15 mouse cellular contexts compared by ENCODE assay signal in the genomic region with DNA sequence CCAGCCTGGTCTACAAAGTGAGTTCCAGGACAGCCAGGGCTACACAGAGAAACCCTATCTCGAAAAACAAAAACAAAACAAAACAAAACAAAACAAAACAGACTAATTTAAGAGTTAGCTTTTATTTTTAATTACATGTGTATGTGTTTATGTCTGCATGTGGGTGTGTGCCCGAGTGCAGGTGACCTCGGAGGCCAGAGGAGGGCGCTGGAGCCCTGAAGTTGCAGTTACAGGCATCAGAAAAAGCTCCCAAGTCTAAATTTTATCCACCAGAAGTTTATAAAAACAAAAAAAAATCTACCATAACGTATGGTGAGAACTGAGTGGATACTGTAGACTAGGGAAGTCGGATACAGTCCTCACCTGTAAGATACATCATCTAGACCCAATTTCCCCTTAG. TPM values are rescaled to one million over a fixed set of nuclear protein-coding genes. Genes with fewer than 3 reads are reported as not detected.
DNase-seq lines count a peak whose midpoint lies in the region; TF ChIP-seq lines count a peak whose summit lies in the region.
"Had no signal": no experiment of that assay in that cellular context is flagged by ENCODE, and none has a peak within 500 bp of the region (broad histone marks: within the 10 kb centered on the region; RNA-seq: fewer than 3 reads in every experiment).

No protein-coding gene starts in this region.

- H3K4me3 ChIP-seq in layer of hippocampus, adult 2 months = no peak overlapping the region
- H3K4me3 ChIP-seq in bone marrow, adult 2 months (replicated peaks; ENCODE audit: control insufficient read depth, low read depth, low read length) = no peak overlapping the region
- H3K4me3 ChIP-seq: embryonic facial prominence, embryonic 12.5 days; midbrain, embryonic 15.5 days had no signal

- H3K4me1 ChIP-seq in bone marrow, adult 2 months (ENCODE audit: control insufficient read depth, insufficient read depth, low read length) = peaks cover 1% of the 10 kb centered on the region; the same call in 1 of the 2 replicates
- H3K4me1 ChIP-seq: embryonic facial prominence, embryonic 12.5 days; midbrain, embryonic 15.5 days had no signal

- WGBS in bone marrow, adult 2 months = 77% methylated on average over 6 of the region's 6 CpGs

- no peak for TF ChIP-seq POLR2A in bone marrow, adult 2 months (IDR thresholded peaks at IDR 0.05; ENCODE audit: borderline replicate concordance, control insufficient read depth, low read depth, low read length)

- H3K27ac ChIP-seq in layer of hippocampus, adult 2 months = no peak overlapping the region
- H3K27ac ChIP-seq in bone marrow, adult 2 months (ENCODE audit: control insufficient read depth, insufficient read depth, low read depth, low read length, poor library complexity) = no peak overlapping the region
- H3K27ac ChIP-seq: embryonic facial prominence, embryonic 12.5 days; midbrain, embryonic 15.5 days had no signal

- TF ChIP-seq CTCF in layer of hippocampus, adult 2 months (conservative IDR thresholded peaks at IDR 0.05) = peak; percentile 61
- peak; percentile 51; the same call in 1 of the 2 replicates for TF ChIP-seq CTCF in bone marrow, adult 2 months (IDR thresholded peaks at IDR 0.05; ENCODE audit: control insufficient read depth, insufficient read depth, low read length)

- peak; percentile 43 for DNase-seq in adrenal gland, postnatal 14 days
- DNase-seq in adrenal gland, postnatal 10 days = no peak
- DNase-seq in layer of hippocampus, adult 2 months (ENCODE audit: low spot score in 2 of 2) = no peak
- no peak for DNase-seq in layer of hippocampus, postnatal 25 days (ENCODE audit: extremely low spot score in 1 of 2, low spot score in 1 of 2)
- peak; percentile 51 for DNase-seq in 416B (ENCODE audit: low read depth)
- DNase-seq in right cerebral cortex, postnatal 25 days = no peak
- no peak for DNase-seq in embryo, embryonic 10.5 days (ENCODE audit: low spot score)
- DNase-seq: cerebellum, adult 9-10 months; gastrocnemius, postnatal 36 days; heart, postnatal 36 days; kidney, adult 11 months; thymus, adult 2 months had no signal

RNA-seq across cellular contexts. Expression of a gene that starts 24.6 kb away (rescaled TPM):
- total RNA-seq in adrenal gland, postnatal 14 days (2021) = 4.3 and 8.1 TPM in 2 replicates
- total RNA-seq in adrenal gland, postnatal 10 days (2021) = 10 to 100 TPM; 24.4 to 98.7 TPM
- total RNA-seq in layer of hippocampus, adult 2 months (2021) = 1 to 10 TPM; 2.2 to 2.8 TPM
- 1 to 10 TPM; 1.9 to 3.3 TPM for total RNA-seq in layer of hippocampus, postnatal 25 days (2021)
- 88.3 and 111 TPM in 2 replicates for polyA plus RNA-seq in bone marrow, adult 2 months (2011; ENCODE audit: insufficient read depth, insufficient read length, low replicate concordance, missing spikeins)

RNA-seq across cellular contexts. Expression of a gene that starts 24.9 kb away (rescaled TPM):
- total RNA-seq in adrenal gland, postnatal 14 days (2021) = 311 and 324 TPM in 2 replicates
- 100 to 1,000 TPM; 324 to 354 TPM for total RNA-seq in adrenal gland, postnatal 10 days (2021)
- total RNA-seq in layer of hippocampus, adult 2 months (2021) = 10 to 100 TPM; 38.9 to 41.1 TPM
- total RNA-seq in layer of hippocampus, postnatal 25 days (2021) = 10 to 100 TPM; 36.2 to 42.4 TPM
- polyA plus RNA-seq in bone marrow, adult 2 months (2011; ENCODE audit: insufficient read depth, insufficient read length, low replicate concordance, missing spikeins) = 53.9 and 119 TPM in 2 replicates

Comparison
In these comparisons a context has a peak if more than half of its experiments do, and no peak if none do; other contexts are left out.
1. DNase-seq: peak in adrenal gland, postnatal 14 days (single experiment) and 416B (single experiment); none in adrenal gland, postnatal 10 days (single experiment), layer of hippocampus, adult 2 months (0 of 2), layer of hippocampus, postnatal 25 days (0 of 2), right cerebral cortex, postnatal 25 days (single experiment) and embryo, embryonic 10.5 days (single experiment).